Mouse (Mus musculus) spleen, adult 2 months (tissue): ENCODE results near the gene Ly6g5b.

Experiments used
- CTCF ChIP-seq: fragments of 200-500 bp; IDR thresholded peaks from 2 replicates; pipeline ENCODE4 v1.5.1; 2011; ENCODE audit warnings: mild to moderate bottlenecking, inconsistent platforms; ENCODE audit not compliant: insufficient read depth, insufficient read length, insufficient replicate concordance; ENCODE audit errors: extremely low read depth
- POLR2A ChIP-seq: fragments of 200-500 bp; IDR thresholded peaks from 2 replicates; pipeline ENCODE4 v1.6.1; 2011; ENCODE audit warnings: low read depth, low read length, inconsistent platforms

- no peak for TF ChIP-seq POLR2A
- TF ChIP-seq CTCF = no peak
These were observed 10.3 kb upstream of the Ly6g5b start for GRCm38 (mm10) chr17:35125578-35125977.
